Mouse (Mus musculus) thymus, adult 2 months (tissue): Measurements from ENCODE around the gene Endov.

ENCODE experiments used
- CTCF ChIP-seq: fragments of 200-500 bp; IDR thresholded peaks from 2 replicates; pipeline ENCODE4 v1.5.1; 2012; ENCODE audit warnings: mild to moderate bottlenecking, control low read depth, low read length, moderate library complexity, borderline replicate concordance; ENCODE audit not compliant: control insufficient read depth, poor library complexity, insufficient read depth; ENCODE audit errors: extremely low read depth
- POLR2A ChIP-seq: fragments of 200-500 bp; IDR thresholded peaks from 2 replicates; pipeline ENCODE4 v1.6.1; 2012; ENCODE audit warnings: mild to moderate bottlenecking, low read length, control low read depth, moderate library complexity; ENCODE audit not compliant: control insufficient read depth, poor library complexity, insufficient read depth; ENCODE audit errors: extremely low read depth

DNA sequence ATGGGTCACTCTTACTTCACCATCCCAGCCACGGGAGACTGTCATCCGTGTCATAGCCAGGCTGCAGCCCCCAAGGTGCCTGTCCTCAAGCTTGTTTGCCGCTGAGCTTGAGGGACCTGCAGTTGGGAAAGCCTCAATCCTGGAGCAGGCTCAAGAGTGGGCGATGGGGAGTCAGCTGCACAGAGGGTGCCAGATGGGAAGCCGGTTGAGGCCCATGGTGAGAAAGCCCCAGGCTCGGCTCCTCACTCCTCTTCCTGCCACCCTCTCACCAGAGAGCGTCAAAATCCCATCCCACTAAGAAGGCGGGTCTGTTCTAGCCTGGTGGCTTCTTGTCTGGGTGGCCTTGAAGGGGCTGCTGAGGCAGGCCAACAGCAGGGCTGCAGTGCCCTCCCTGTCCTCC, 16.6 kb downstream of the Endov start:
- TF ChIP-seq CTCF (no peak), POLR2A (no peak)
